In the genomic region with DNA sequence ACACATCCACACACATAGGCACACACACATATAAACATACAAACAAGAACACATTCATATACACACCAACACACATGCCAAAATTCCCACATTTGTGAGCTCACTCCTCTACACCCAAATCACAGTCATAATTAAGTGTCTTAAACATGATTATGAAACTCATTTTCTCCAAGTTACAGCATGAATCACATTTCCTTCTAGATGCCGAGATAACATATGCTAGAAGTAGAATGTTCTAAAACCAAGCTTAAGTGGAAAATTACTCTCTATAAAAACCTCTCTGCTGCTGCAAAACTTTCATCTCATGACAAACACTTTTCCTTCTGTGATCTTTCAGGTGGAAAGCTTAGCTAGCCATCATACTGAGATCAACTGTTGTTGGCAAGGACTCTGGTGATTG, we compare ENCODE assay signal across 19 mouse cellular contexts.
DNase-seq lines count a peak whose midpoint lies in the region; ATAC-seq lines count a peak whose summit lies in the region.
"Had no signal": no experiment of that assay in that cellular context is flagged by ENCODE, and none has a peak within 500 bp of the region (broad histone marks: within the 10 kb centered on the region; RNA-seq: fewer than 3 reads in every experiment).

No protein-coding gene starts in this region.

- DNase-seq in frontal cortex, adult 2 months (ENCODE audit: extremely low spot score in 1 of 2, low spot score in 1 of 2): no peak
- DNase-seq in 416B (ENCODE audit: low read depth) (peak; percentile 85), MN1 (ENCODE audit: low spot score) (no peak)
- DNase-seq: adrenal gland, adult 2 months; adrenal gland, adult 8-10 months; adrenal gland, postnatal 10 days; adrenal gland, postnatal 14 days; adrenal gland, postnatal 25 days; adrenal gland, postnatal 36 days; B cell, adult 2 months; cerebellum, adult 11 months; cerebellum, adult 11-12 months; cerebellum, adult 18-20 months; cerebellum, adult 2 months; cerebellum, adult 8-10 months had no signal

- peak; percentile 88 for ATAC-seq in frontal cortex, adult (ENCODE audit: low TSS enrichment)
- ATAC-seq: activated CD4-positive, CD25-positive, alpha-beta regulatory T cell, adult 4 months; CD4-positive, CD25-positive, alpha-beta regulatory T cell, adult 4 months; Patski had no signal
